Mouse (Mus musculus): ENCODE results near the gene Kif24. TPM values are rescaled to one million over a fixed set of nuclear protein-coding genes. Genes with fewer than 3 reads are reported as not detected.

The Kif24 gene
- polyA plus RNA-seq, 1 experiment from 2014 or later, result 1.4 TPM

- no peak for TF ChIP-seq CTCF (IDR thresholded peaks at IDR 0.05; ENCODE audit: low read depth)
- TF ChIP-seq EP300 (optimal IDR thresholded peaks at IDR 0.05), result no peak
- ATAC-seq (ENCODE audit: low FRiP score, low TSS enrichment) (peak; percentile 58), DNase-seq (ENCODE audit: low spot score) (no peak)
- H3K27me3 ChIP-seq (ENCODE audit: control insufficient read depth, insufficient read depth, low read length), result no peaks in the 10 kb centered on the region
- peaks cover 11% of the 10 kb centered on the region for H3K36me3 ChIP-seq (ENCODE audit: control insufficient read depth, insufficient read depth, low read length)
- H3K9ac ChIP-seq (ENCODE audit: low read length), result no peak overlapping the region
- 70% methylated on average over 1 of the region's 1 CpGs for WGBS
- no peak overlapping the region for H3K27ac ChIP-seq (replicated peaks)
- H3K9me3 ChIP-seq (ENCODE audit: control insufficient read depth, low read length), result no peaks in the 10 kb centered on the region
- H3K4me3 ChIP-seq (ENCODE audit: low read depth, low read length), result no peak overlapping the region
- H3K4me1 ChIP-seq (replicated peaks; ENCODE audit: control insufficient read depth, insufficient read depth), result no peaks in the 10 kb centered on the region
- H3K4me2 ChIP-seq (replicated peaks; ENCODE audit: low read depth), result no peak overlapping the region
Measured at GRCm38 (mm10) chr4:41386412-41386975, 78.2 kb downstream of the Kif24 start.

- Histone ChIP-seq H3K4me3 (ENCODE audit: low read depth, low read length) (no peak overlapping the region), H3K36me3 (ENCODE audit: control insufficient read depth, insufficient read depth, low read length) (peaks cover 22% of the 10 kb centered on the region), H3K4me2 (replicated peaks; ENCODE audit: low read depth) (no peak overlapping the region), H3K27ac (replicated peaks) (no peak overlapping the region), H3K4me1 (replicated peaks; ENCODE audit: control insufficient read depth, insufficient read depth) (no peaks in the 10 kb centered on the region), H3K9ac (ENCODE audit: low read length) (no peak overlapping the region), H3K27me3 (ENCODE audit: control insufficient read depth, insufficient read depth, low read length) (no peaks in the 10 kb centered on the region), H3K9me3 (ENCODE audit: control insufficient read depth, low read length) (no peaks in the 10 kb centered on the region)
- 91% methylated on average over 5 of the region's 5 CpGs for WGBS
- TF ChIP-seq EP300 (optimal IDR thresholded peaks at IDR 0.05) (no peak), CTCF (IDR thresholded peaks at IDR 0.05; ENCODE audit: low read depth) (no peak)
- no peak for DNase-seq (ENCODE audit: low spot score)
- no peak for ATAC-seq (ENCODE audit: low FRiP score, low TSS enrichment)
Measured at GRCm38 (mm10) chr4:41381213-41381950, 83.3 kb downstream of the Kif24 start.

DNA sequence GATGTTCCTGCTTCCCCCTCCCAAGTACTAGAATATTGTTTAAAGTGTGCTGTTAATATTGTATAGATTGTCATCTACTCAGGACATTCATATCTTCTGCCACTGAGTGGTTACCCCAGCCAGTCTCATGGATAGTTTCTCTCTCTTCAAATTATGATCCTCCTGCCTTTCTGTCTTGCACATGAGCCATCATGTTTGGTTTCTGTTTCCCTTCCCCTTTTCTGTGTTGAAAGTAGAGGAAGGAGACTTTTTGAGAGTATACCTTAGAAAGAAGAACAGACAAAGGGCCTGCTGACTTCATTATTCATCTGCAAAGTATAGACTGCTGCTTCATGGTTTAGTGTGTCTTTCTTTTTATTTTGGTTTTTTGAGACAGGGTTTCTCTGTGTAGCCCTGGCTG is 87.1 kb downstream of the Kif24 start:
- ATAC-seq (ENCODE audit: low FRiP score, low TSS enrichment) (no peak), DNase-seq (ENCODE audit: low spot score) (no peak)
- H3K9me3 ChIP-seq (ENCODE audit: control insufficient read depth, low read length), result no peaks in the 10 kb centered on the region
- no peak for TF ChIP-seq CTCF (IDR thresholded peaks at IDR 0.05; ENCODE audit: low read depth)
- no peak for TF ChIP-seq EP300 (optimal IDR thresholded peaks at IDR 0.05)
- no peak overlapping the region for H3K4me3 ChIP-seq (ENCODE audit: low read depth, low read length)
- no peak overlapping the region for H3K4me2 ChIP-seq (replicated peaks; ENCODE audit: low read depth)
- no peaks in the 10 kb centered on the region for H3K27me3 ChIP-seq (ENCODE audit: control insufficient read depth, insufficient read depth, low read length)
- no peak overlapping the region for H3K27ac ChIP-seq (replicated peaks)
- no peak overlapping the region for H3K9ac ChIP-seq (ENCODE audit: low read length)
- H3K36me3 ChIP-seq (ENCODE audit: control insufficient read depth, insufficient read depth, low read length), result peaks cover 27% of the 10 kb centered on the region
- H3K4me1 ChIP-seq (replicated peaks; ENCODE audit: control insufficient read depth, insufficient read depth), result no peaks in the 10 kb centered on the region

- no peaks in the 10 kb centered on the region for H3K9me3 ChIP-seq (ENCODE audit: control insufficient read depth, low read length)
- DNase-seq (ENCODE audit: low spot score), result no peak
- TF ChIP-seq EP300 (optimal IDR thresholded peaks at IDR 0.05) (no peak), CTCF (IDR thresholded peaks at IDR 0.05; ENCODE audit: low read depth) (no peak)
- no peaks in the 10 kb centered on the region for H3K4me1 ChIP-seq (replicated peaks; ENCODE audit: control insufficient read depth, insufficient read depth)
- WGBS, result 90% methylated on average over 9 of the region's 9 CpGs
- H3K27me3 ChIP-seq (ENCODE audit: control insufficient read depth, insufficient read depth, low read length), result no peaks in the 10 kb centered on the region
- no peak overlapping the region for H3K4me2 ChIP-seq (replicated peaks; ENCODE audit: low read depth)
- H3K27ac ChIP-seq (replicated peaks), result no peak overlapping the region
- H3K4me3 ChIP-seq (ENCODE audit: low read depth, low read length), result no peak overlapping the region
- ATAC-seq (ENCODE audit: low FRiP score, low TSS enrichment), result no peak
- 0 out of 2 replicates have a peak, but pooled peaks cover 10% of the 10 kb centered on the region for H3K36me3 ChIP-seq (ENCODE audit: control insufficient read depth, insufficient read depth, low read length)
- H3K9ac ChIP-seq (ENCODE audit: low read length), result no peak overlapping the region
Measured at GRCm38 (mm10) chr4:41369702-41370437, 94.8 kb downstream of the Kif24 start.

DNA sequence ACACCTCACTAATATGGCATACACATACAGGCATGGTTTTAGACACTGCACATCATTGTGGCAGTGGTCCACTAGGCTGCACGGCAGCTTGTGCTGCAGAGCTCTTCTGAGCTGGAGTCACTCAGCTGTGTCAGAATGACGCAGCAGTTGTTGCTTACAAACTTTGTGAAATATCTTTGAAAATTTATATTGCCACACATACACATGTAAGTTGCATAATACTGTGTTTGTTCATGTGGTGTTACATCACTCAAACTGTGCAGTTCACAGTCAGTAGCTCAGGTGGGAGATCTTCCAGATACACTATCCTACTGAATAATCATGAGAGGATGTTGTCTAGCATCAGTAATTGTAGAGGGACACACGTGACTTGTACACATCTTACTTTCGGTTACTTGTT is 96.5 kb downstream of the Kif24 start:
- Histone ChIP-seq H3K27me3 (ENCODE audit: control insufficient read depth, insufficient read depth, low read length) (no peaks in the 10 kb centered on the region), H3K4me3 (ENCODE audit: low read depth, low read length) (no peak overlapping the region), H3K4me2 (replicated peaks; ENCODE audit: low read depth) (no peak overlapping the region), H3K4me1 (replicated peaks; ENCODE audit: control insufficient read depth, insufficient read depth) (no peaks in the 10 kb centered on the region), H3K9me3 (ENCODE audit: control insufficient read depth, low read length) (no peaks in the 10 kb centered on the region), H3K36me3 (ENCODE audit: control insufficient read depth, insufficient read depth, low read length) (0 out of 2 replicates have a peak, but pooled peaks cover 8% of the 10 kb centered on the region), H3K27ac (replicated peaks) (no peak overlapping the region), H3K9ac (ENCODE audit: low read length) (no peak overlapping the region)
- TF ChIP-seq CTCF (IDR thresholded peaks at IDR 0.05; ENCODE audit: low read depth) (no peak), EP300 (optimal IDR thresholded peaks at IDR 0.05) (no peak)
- no peak for ATAC-seq (ENCODE audit: low FRiP score, low TSS enrichment)
- WGBS, result 86% methylated on average over 4 of the region's 4 CpGs
- DNase-seq (ENCODE audit: low spot score), result no peak

- TF ChIP-seq CTCF (IDR thresholded peaks at IDR 0.05; ENCODE audit: low read depth) (no peak), EP300 (optimal IDR thresholded peaks at IDR 0.05) (no peak)
- ATAC-seq (ENCODE audit: low FRiP score, low TSS enrichment), result no peak
- Histone ChIP-seq H3K27ac (replicated peaks) (no peak overlapping the region), H3K36me3 (ENCODE audit: control insufficient read depth, insufficient read depth, low read length) (no peaks in the 10 kb centered on the region; the same call in 1 of the 2 replicates), H3K4me2 (replicated peaks; ENCODE audit: low read depth) (no peak overlapping the region), H3K9ac (ENCODE audit: low read length) (no peak overlapping the region), H3K9me3 (ENCODE audit: control insufficient read depth, low read length) (no peaks in the 10 kb centered on the region), H3K27me3 (ENCODE audit: control insufficient read depth, insufficient read depth, low read length) (no peaks in the 10 kb centered on the region), H3K4me3 (ENCODE audit: low read depth, low read length) (no peak overlapping the region), H3K4me1 (replicated peaks; ENCODE audit: control insufficient read depth, insufficient read depth) (no peaks in the 10 kb centered on the region)
- 91% methylated on average over 3 of the region's 3 CpGs for WGBS
- DNase-seq (ENCODE audit: low spot score), result no peak
Measured at GRCm38 (mm10) chr4:41361059-41361458, 103.6 kb downstream of the Kif24 start.

All from stomach, postnatal 0 days (tissue).